Mouse (Mus musculus) heart, embryonic 13.5 days (tissue): ENCODE measurements around the gene Hspb8. TPM values are rescaled to one million over a fixed set of nuclear protein-coding genes. Genes with fewer than 3 reads are reported as not detected.

Experiments used
- ATAC-seq: fragments of 200-750 bp; cut with Nextera tagmentation; 2 replicates; pipeline ENCODE4 v1.8.0; 2017; ENCODE audit warnings: moderate TSS enrichment; ENCODE audit not compliant: insufficient number of reproducible peaks, low FRiP score, low TSS enrichment; ENCODE audit errors: extremely low read depth
- H3K27ac ChIP-seq: fragments of 300-500 bp; sonication (generic); replicated peaks from 2 replicates; pipeline ENCODE4 v1.5.1; 2015; ENCODE audit warnings: moderate library complexity, mild to moderate bottlenecking, inconsistent platforms
- H3K27me3 ChIP-seq: fragments of 300-500 bp; sonication (generic); replicated peaks from 2 replicates; pipeline ENCODE4 v1.6.1; 2015; ENCODE audit warnings: mild to moderate bottlenecking, inconsistent platforms
- H3K36me3 ChIP-seq: fragments of 300-500 bp; sonication (generic); 2 replicates; pipeline ENCODE4 v1.6.1; 2015; ENCODE audit warnings: mild to moderate bottlenecking, inconsistent platforms
- H3K4me1 ChIP-seq: fragments of 300-500 bp; sonication (generic); 2 replicates; pipeline ENCODE4 v1.6.1; 2015; ENCODE audit warnings: inconsistent platforms
- H3K4me2 ChIP-seq: fragments of 300-500 bp; sonication (generic); 2 replicates; pipeline ENCODE4 v1.6.1; 2015; ENCODE audit warnings: inconsistent platforms, mild to moderate bottlenecking, moderate library complexity
- H3K4me3 ChIP-seq: fragments of 300-500 bp; sonication (generic); 2 replicates; pipeline ENCODE4 v1.5.1; 2015; ENCODE audit warnings: moderate library complexity, mild to moderate bottlenecking, inconsistent platforms
- H3K9ac ChIP-seq: fragments of 300-500 bp; sonication (generic); 2 replicates; pipeline ENCODE4 v1.6.1; 2015; ENCODE audit warnings: inconsistent platforms, mild to moderate bottlenecking, moderate library complexity
- H3K9me3 ChIP-seq: fragments of 300-500 bp; sonication (generic); 2 replicates; pipeline ENCODE4 v1.6.1; 2016; ENCODE audit warnings: inconsistent platforms
- WGBS: fragments of 180-500 bp; shearing (Covaris S2); methylation state at CpG from one replicate; pipeline ENCODE4 v1.1.7; 2015; ENCODE audit warnings: mixed read lengths; 5-methylcytosine and 5-hydroxymethylcytosine counted together
- polyA plus RNA-seq: library from polyadenylated mRNA; unstranded; fragments of >200 nt; fragmentation: Nextera tagmentation; extraction: Ambion mirVana; gene quantifications from 2 replicates; pipeline ENCODE4 v1.2.1, GENCODE M21; 2015

Gene Hspb8
- polyA plus RNA-seq, 1 experiment from 2014 or later, result 30.6 TPM

DNA sequence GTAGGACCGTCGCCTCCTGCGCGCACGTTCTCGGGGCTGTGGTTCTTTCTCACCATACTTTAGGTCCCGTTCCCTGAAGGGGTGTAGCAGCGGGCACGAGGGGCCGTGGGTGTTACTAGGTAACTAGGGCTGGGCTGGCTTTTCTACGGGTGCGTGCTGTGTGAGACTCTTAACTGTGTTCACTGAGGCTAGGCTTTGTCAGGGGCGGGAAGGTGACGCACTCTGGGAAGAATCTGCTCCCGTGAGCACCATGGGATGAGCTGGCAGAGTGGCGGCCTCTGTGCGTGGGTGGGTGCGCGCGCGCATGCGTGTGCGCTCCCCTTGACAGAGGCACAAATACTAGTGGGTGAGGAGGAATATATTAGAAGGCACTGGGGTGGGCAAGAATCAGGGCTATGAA lies 23.9 kb upstream of the Hspb8 start:
- peak overlapping the region; percentile 58; the same call in 1 of the 2 replicates for H3K9ac ChIP-seq
- peak overlapping the region; percentile 58 for H3K4me2 ChIP-seq
- H3K4me1 ChIP-seq, result peaks cover 54% of the 10 kb centered on the region
- WGBS, result 37% methylated on average over 23 of the region's 23 CpGs
- no peak for ATAC-seq
- H3K27ac ChIP-seq, result 0 out of 2 replicates have a peak overlapping the region, but pooled peaks have one; percentile 48
- H3K36me3 ChIP-seq, result no peaks in the 10 kb centered on the region
- H3K9me3 ChIP-seq, result no peaks in the 10 kb centered on the region
- peaks cover 18% of the 10 kb centered on the region for H3K27me3 ChIP-seq
- H3K4me3 ChIP-seq, result peak overlapping the region; percentile 35

DNA sequence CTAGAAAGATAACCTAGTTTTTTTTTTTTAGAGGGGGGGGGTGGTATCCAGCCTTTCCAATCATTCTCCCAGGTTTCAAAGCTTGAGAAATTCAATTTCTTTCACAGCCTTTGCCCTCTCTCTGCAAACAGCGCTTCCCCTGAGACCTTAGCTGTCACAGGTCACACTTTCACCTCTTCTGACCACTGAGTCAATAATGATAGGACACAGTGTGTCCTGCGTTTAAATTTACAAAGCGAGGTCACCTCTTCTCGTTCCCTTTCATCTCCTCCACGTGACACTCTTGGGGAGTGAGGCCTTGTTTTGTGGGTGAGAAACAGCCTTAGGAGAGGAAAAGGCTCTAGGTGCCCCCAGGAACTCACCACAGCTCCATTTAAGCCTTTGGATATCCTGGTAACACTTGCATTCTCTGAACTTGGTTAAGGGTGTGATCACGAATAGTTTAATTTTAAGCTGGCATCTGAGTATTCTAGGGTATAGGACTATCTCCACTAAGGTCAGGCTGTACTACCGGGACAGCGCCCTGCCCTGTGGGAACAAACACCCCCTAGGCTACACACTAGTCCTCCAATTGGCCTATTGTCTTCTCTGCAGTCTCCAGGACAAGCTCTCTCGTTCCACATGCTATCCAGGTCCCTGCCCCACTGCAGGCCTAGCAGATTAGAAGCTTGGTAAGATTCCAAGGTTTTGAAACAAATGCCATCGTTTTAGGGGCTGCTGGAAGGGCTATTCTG lies 23.1 kb upstream of the Hspb8 start:
- no peaks in the 10 kb centered on the region for H3K9me3 ChIP-seq
- H3K36me3 ChIP-seq, result no peaks in the 10 kb centered on the region
- peak overlapping the region; percentile 35 for H3K4me3 ChIP-seq
- peak overlapping the region; percentile 58; the same call in 1 of the 2 replicates for H3K9ac ChIP-seq
- ATAC-seq, result no peak
- peaks cover 49% of the 10 kb centered on the region for H3K4me1 ChIP-seq
- 0 out of 2 replicates have a peak overlapping the region, but pooled peaks have one; percentile 48 for H3K27ac ChIP-seq
- WGBS, result 33% methylated on average over 10 of the region's 10 CpGs
- peaks cover 18% of the 10 kb centered on the region for H3K27me3 ChIP-seq
- peak overlapping the region; percentile 58 for H3K4me2 ChIP-seq

DNA sequence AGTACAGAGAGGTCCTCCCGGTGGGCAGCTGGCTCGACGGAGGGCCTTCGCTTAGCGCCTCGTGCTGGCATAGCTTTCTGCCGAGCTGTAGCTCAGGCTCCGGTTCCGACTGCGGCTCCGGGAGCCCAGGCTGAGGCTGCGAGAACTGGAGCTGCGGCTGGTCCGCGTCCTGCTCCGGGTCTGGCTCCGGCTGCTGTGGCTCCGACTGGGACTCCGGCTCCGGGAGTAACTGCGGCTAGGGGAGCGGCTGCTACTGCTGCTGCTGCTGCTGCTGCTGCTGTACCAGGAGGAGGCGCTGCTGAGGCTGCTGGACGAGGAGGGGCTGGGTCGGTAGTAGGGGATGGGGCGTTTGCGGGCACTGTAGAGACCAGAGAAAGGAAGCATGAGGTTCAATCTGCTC lies 21.9 kb upstream of the Hspb8 start:
- no peak overlapping the region for H3K4me2 ChIP-seq
- 51% methylated on average over 27 of the region's 27 CpGs for WGBS
- no peaks in the 10 kb centered on the region for H3K36me3 ChIP-seq
- no peak for ATAC-seq
- no peak overlapping the region for H3K9ac ChIP-seq
- no peak overlapping the region for H3K27ac ChIP-seq
- peaks cover 38% of the 10 kb centered on the region for H3K4me1 ChIP-seq
- H3K27me3 ChIP-seq, result peaks cover 18% of the 10 kb centered on the region
- H3K9me3 ChIP-seq, result no peaks in the 10 kb centered on the region
- no peak overlapping the region for H3K4me3 ChIP-seq

DNA sequence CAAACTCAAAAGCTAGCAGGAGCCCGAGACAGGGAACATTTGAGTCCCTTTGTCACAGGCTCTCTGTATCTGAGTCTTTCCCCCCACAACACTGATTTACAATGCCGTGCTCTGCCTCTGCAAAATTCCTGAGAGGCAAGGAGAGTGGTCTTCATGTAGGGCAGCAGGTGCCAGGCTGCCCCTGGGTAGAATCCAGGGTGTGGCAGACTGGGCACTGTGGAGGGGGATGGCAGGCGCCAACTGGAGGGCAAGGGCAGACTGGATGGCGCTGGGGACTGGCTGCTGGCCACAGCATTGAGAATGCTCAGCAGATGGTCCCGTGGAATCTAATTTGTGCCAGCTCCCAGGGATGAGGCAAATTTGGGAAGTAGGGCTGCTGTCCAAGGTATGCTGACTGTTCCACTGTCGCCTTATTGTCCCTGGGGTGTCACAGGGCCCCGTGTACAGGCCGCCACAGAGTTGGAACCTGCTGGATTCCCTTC lies 20.8 kb upstream of the Hspb8 start:
- Histone ChIP-seq H3K4me2 (no peak overlapping the region), H3K27me3 (peaks cover 18% of the 10 kb centered on the region), H3K4me1 (peaks cover 29% of the 10 kb centered on the region), H3K4me3 (no peak overlapping the region), H3K27ac (no peak overlapping the region), H3K9ac (no peak overlapping the region), H3K9me3 (no peaks in the 10 kb centered on the region), H3K36me3 (no peaks in the 10 kb centered on the region)
- ATAC-seq, result no peak; the same call in 1 of the 2 replicates
- WGBS, result 73% methylated on average over 8 of the region's 8 CpGs

DNA sequence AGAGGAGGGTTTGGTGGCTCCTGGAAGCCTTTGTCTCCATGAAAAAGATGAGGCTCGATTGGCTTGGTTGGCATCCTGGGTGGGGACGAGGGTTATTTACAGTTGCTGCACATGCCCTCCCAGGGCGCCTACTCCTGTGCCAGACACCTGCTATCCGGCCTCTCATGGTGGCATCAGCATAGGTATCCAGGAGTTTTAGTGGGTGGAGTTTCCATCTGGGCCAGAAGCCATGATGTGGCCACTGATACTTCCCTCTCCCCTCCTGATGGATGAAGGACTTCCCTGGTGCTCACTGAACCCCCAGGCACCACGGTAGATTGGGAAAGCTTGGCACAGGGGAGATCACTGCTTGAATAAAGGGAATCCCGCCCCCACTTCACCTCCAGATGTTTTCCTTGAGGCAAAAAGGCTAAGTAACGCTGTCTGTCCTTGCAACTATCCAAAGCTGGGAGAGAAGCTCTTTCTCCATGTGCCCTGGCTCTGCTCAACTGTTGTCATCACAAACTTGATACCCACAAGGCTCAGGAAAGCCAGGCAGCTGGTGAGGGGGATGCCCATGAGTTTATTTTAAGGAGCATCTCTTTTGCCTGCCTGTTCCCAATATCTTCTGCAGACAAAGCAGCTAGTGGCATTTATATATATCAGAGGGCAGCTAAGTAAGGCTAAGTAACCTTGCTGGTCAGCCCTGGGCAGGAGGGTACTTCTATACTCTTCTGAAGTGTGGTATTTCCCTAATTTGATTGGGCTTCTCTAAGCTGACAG lies 20.2 kb upstream of the Hspb8 start:
- peaks cover 26% of the 10 kb centered on the region for H3K4me1 ChIP-seq
- no peak overlapping the region for H3K4me3 ChIP-seq
- no peak for ATAC-seq
- H3K36me3 ChIP-seq, result no peaks in the 10 kb centered on the region
- WGBS, result 76% methylated on average over 7 of the region's 7 CpGs
- H3K27ac ChIP-seq, result no peak overlapping the region
- H3K4me2 ChIP-seq, result no peak overlapping the region
- H3K27me3 ChIP-seq, result peaks cover 18% of the 10 kb centered on the region
- no peaks in the 10 kb centered on the region for H3K9me3 ChIP-seq
- H3K9ac ChIP-seq, result no peak overlapping the region

DNA sequence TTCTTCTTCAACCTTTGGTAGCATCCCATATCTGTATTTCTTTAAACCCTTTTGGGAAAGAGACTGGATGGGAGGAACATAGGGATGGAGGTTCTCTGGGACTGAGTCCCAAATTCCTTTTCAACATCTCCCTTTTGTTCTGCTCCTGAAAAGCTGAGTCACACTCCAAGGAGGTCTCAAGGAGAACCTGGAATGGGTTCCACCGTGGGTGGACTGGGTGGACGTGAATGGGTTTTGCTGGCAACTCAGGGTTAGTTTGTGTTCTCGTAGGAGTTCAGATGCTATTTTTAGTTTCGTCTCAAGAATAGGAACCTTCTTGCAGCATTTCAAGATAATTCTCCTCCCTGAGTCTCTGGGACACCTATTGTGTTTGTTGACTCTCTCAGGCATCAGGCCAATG lies 17.6 kb upstream of the Hspb8 start:
- 44% methylated on average over 4 of the region's 4 CpGs for WGBS
- Histone ChIP-seq H3K4me3 (no peak overlapping the region), H3K27me3 (peaks cover 14% of the 10 kb centered on the region), H3K36me3 (no peaks in the 10 kb centered on the region), H3K9me3 (no peaks in the 10 kb centered on the region), H3K4me1 (peaks cover 8% of the 10 kb centered on the region), H3K4me2 (no peak overlapping the region), H3K27ac (no peak overlapping the region), H3K9ac (no peak overlapping the region)
- ATAC-seq, result no peak

DNA sequence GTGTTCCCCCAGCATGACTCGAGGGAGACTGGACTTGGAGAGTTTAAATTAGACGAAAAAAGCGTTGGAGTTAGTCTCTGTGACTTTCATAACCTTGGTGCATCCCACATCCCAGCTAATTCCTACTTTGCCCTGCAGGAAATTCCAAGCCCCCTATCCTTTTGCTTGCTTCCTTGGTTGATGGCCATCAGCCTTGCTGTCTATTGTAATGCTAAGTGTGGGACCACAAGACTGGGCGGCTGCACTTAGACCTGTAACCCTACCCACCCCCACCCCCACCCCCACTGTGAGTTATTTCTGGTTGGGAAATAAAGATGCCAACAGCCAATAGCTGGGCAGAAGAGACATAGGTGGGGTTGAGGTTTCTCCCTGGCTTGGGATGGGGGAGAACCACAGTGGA lies 15.7 kb upstream of the Hspb8 start:
- no peaks in the 10 kb centered on the region for H3K36me3 ChIP-seq
- no peak overlapping the region for H3K9ac ChIP-seq
- WGBS, result 37% methylated on average over 4 of the region's 4 CpGs

DNA sequence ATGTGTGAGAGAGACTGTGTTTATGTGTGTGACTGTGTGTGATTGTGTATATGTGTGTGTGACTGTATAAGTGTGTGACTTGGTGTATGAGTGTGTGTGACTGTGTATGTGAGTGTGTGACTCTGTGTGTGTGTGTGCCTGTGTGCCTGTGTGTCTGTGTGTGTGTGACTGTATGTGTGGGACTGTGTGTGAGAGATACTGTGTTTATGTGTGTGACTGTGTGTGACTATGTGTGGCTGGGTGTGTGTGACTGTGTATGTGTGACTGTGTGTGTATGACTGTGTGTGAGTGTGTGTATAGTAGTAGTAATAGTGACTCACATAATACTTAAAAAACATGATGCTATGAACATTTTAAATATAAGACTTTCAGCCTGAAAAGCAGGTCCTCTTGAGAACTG lies 13.5 kb upstream of the Hspb8 start:
- Histone ChIP-seq H3K9me3 (no peaks in the 10 kb centered on the region), H3K4me2 (no peak overlapping the region), H3K27me3 (no peaks in the 10 kb centered on the region), H3K36me3 (no peaks in the 10 kb centered on the region), H3K9ac (no peak overlapping the region), H3K27ac (no peak overlapping the region), H3K4me3 (no peak overlapping the region), H3K4me1 (peaks cover 11% of the 10 kb centered on the region)
- no peak for ATAC-seq

More for the DNA sequence above, 15.7 kb upstream of the Hspb8 start:
- no peak for ATAC-seq
- H3K27ac ChIP-seq, result no peak overlapping the region
- peaks cover 14% of the 10 kb centered on the region for H3K4me1 ChIP-seq
- H3K27me3 ChIP-seq, result 0 out of 2 replicates have a peak, but pooled peaks cover under 1% of the 10 kb centered on the region
- H3K4me3 ChIP-seq, result no peak overlapping the region
- H3K9me3 ChIP-seq, result no peaks in the 10 kb centered on the region
- no peak overlapping the region for H3K4me2 ChIP-seq

DNA sequence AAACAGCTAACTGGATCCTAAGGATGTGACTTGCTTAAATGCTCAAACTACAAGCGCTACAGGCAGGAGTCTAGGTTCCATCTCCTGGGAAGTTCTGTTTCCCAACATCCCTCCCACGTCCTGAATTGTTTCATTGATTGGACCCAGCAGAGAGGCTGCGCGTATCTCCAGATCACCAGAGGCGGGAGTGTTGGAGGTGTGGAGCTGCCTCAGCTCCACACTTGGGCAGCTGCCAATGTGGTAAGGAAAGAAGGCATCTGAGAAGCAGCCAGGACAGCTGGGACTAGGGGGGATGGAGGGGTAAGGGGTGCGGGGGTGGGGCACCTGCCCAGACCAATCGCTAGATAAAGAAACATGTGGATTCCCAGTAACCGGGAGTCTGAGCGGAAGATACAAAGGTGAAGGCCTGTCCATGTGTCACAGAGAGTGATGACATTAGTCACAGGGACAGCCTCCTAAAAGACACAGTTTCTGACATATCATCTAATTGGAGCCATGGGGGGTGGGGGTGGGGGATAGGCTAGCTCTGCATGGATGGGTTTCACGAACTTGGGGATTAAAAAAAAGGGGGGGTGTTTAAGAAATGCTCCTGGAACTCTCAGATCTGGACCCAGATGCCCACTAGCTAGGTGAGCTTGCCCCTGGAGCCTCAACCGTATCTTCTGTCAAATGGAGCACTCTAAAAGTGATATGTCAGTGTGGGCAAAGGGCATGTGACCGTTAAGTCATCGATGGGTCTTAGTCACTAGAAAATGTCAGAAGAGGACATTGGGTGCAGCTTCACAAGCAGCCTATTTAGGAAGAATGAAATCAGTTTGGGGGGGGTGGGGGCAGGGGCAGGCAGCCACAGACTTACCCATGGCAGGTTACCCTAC lies 12.5 kb upstream of the Hspb8 start:
- Histone ChIP-seq H3K9ac (no peak overlapping the region), H3K36me3 (no peaks in the 10 kb centered on the region), H3K4me3 (no peak overlapping the region), H3K27me3 (no peaks in the 10 kb centered on the region), H3K9me3 (no peaks in the 10 kb centered on the region), H3K4me2 (no peak overlapping the region), H3K4me1 (peaks cover 11% of the 10 kb centered on the region), H3K27ac (no peak overlapping the region)
- 39% methylated on average over 13 of the region's 13 CpGs for WGBS
- no peak for ATAC-seq

DNA sequence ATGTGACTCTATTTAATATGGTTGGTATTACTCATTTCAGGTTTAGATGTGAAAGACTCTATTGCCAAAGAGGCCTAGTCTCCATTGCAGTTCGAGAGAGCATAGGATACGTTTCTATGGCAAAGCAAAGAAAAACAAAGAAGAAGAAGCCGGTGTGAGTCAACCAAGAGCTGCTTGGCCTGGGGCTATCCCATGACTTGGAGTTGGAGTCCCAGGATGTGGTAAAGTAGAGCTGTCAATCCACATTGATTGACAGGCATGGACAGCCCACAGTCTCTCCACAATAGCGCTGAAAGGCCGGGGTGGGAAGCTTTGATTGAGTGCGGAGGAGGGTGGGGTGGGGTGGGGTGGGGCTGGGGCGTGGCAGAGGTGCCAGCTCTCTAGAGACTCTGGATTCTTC lies 10.2 kb upstream of the Hspb8 start:
- Histone ChIP-seq H3K9ac (no peak overlapping the region), H3K27ac (no peak overlapping the region), H3K27me3 (no peaks in the 10 kb centered on the region), H3K4me3 (no peak overlapping the region), H3K4me1 (peaks cover 12% of the 10 kb centered on the region), H3K9me3 (no peaks in the 10 kb centered on the region), H3K36me3 (no peaks in the 10 kb centered on the region), H3K4me2 (no peak overlapping the region)
- ATAC-seq, result no peak
- 59% methylated on average over 7 of the region's 7 CpGs for WGBS

DNA sequence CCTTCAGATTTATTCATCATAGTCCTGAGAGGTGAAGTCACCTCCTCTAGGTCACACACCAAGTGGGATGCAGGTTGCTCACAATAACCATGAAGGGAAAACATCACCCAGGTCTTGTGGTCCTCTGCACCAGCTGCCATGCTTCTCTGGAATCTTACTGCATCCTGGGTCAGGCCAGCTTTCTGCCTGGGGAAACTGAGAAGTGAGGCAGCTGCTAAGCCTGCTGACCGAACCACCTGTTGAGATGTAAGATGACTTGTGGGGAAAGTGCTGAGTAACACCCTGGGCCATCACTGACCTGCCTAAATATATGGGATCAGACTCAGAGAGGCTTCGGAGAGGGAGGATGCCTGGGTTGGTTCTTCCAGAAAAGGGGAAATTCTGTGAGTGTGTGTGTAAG lies 4.0 kb upstream of the Hspb8 start:
- Histone ChIP-seq H3K4me3 (no peak overlapping the region), H3K36me3 (no peaks in the 10 kb centered on the region), H3K27ac (no peak overlapping the region), H3K9ac (no peak overlapping the region), H3K27me3 (no peaks in the 10 kb centered on the region), H3K4me2 (no peak overlapping the region), H3K9me3 (no peaks in the 10 kb centered on the region), H3K4me1 (peaks cover 33% of the 10 kb centered on the region)
- 78% methylated on average over 2 of the region's 2 CpGs for WGBS
- no peak for ATAC-seq
